13 mouse cellular contexts compared by ENCODE assay signal in the genomic region with DNA sequence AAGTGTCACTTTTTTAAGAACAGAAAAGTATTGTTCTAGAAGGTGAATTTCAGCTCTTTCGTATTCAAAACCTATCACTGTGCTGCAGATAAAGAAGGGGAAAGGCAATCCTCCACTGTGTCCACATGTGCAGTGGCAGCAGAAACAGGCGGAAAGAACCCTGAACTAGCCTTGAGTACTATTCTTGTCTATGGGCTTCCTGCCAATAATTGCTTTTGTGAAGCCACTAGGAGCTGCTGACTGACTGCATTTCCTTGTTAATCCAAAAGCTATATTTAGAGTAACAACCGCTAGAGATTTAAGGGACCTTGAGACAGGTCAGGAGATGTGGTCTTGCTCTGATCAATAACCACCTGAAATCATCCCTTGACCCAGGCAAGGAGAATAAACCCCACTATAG.
DNase-seq lines count a peak whose midpoint lies in the region; ATAC-seq and TF ChIP-seq lines count a peak whose summit lies in the region.
"Had no signal": no experiment of that assay in that cellular context is flagged by ENCODE, and none has a peak within 500 bp of the region (broad histone marks: within the 10 kb centered on the region; RNA-seq: fewer than 3 reads in every experiment).

No protein-coding gene starts in this region.

- no peaks in the 10 kb centered on the region for H3K9me3 ChIP-seq in intestine, postnatal 0 days (ENCODE audit: control insufficient read depth)
- H3K9me3 ChIP-seq in intestine, embryonic 15.5 days: no peaks in the 10 kb centered on the region
- H3K9me3 ChIP-seq: hindbrain, embryonic 12.5 days had no signal

- WGBS in intestine, postnatal 0 days: 76% methylated on average over 3 of the region's 3 CpGs
- WGBS in intestine, embryonic 15.5 days: 83% methylated on average over 3 of the region's 3 CpGs

- no peak overlapping the region for H3K4me2 ChIP-seq in intestine, postnatal 0 days (replicated peaks; ENCODE audit: low read depth)
- no peak overlapping the region for H3K4me2 ChIP-seq in intestine, embryonic 15.5 days (replicated peaks)
- H3K4me2 ChIP-seq: hindbrain, embryonic 12.5 days had no signal

- no peak overlapping the region for H3K4me3 ChIP-seq in intestine, postnatal 0 days (ENCODE audit: low read depth, low read length)
- no peak overlapping the region for H3K4me3 ChIP-seq in intestine, embryonic 15.5 days (replicated peaks)
- H3K4me3 ChIP-seq: hindbrain, embryonic 12.5 days; myocyte had no signal

- no peaks in the 10 kb centered on the region for H3K27me3 ChIP-seq in intestine, postnatal 0 days (replicated peaks; ENCODE audit: control insufficient read depth, insufficient read depth, low read length)
- H3K27me3 ChIP-seq in intestine, embryonic 15.5 days (replicated peaks): no peaks in the 10 kb centered on the region
- H3K27me3 ChIP-seq: hindbrain, embryonic 12.5 days had no signal

- no peaks in the 10 kb centered on the region for H3K4me1 ChIP-seq in intestine, postnatal 0 days (replicated peaks; ENCODE audit: control insufficient read depth, insufficient read depth, low read length)
- H3K4me1 ChIP-seq in intestine, embryonic 15.5 days (replicated peaks): no peaks in the 10 kb centered on the region
- H3K4me1 ChIP-seq: hindbrain, embryonic 12.5 days had no signal

- TF ChIP-seq CTCF in intestine, postnatal 0 days (IDR thresholded peaks at IDR 0.05; ENCODE audit: low read depth): peak; percentile 19; the same call in 1 of the 2 replicates

- H3K36me3 ChIP-seq in intestine, postnatal 0 days (ENCODE audit: control insufficient read depth, insufficient read depth): no peaks in the 10 kb centered on the region
- no peaks in the 10 kb centered on the region for H3K36me3 ChIP-seq in intestine, embryonic 15.5 days
- H3K36me3 ChIP-seq: hindbrain, embryonic 12.5 days had no signal

- DNase-seq in adrenal gland, adult 2 months: peak; percentile 35
- DNase-seq in adrenal gland, adult 18-20 months (ENCODE audit: low spot score in 2 of 2): no peak
- peak; percentile 38 for DNase-seq in ovary, adult 18-20 months (ENCODE audit: low spot score)
- DNase-seq in ovary, postnatal 10 days (ENCODE audit: low spot score): no peak
- no peak for DNase-seq in right cerebral cortex, adult 2 months (ENCODE audit: low spot score in 2 of 2)
- DNase-seq in urinary bladder, adult 2 months (ENCODE audit: low spot score): no peak
- DNase-seq: cerebellum, postnatal 25 days; kidney, adult 9 months; thymus, adult 2 months had no signal

- no peak overlapping the region for H3K27ac ChIP-seq in intestine, postnatal 0 days (ENCODE audit: low read depth, low read length)
- no peak overlapping the region for H3K27ac ChIP-seq in intestine, embryonic 15.5 days
- H3K27ac ChIP-seq: hindbrain, embryonic 12.5 days had no signal

- no peak for ATAC-seq in intestine, postnatal 0 days
- no peak for ATAC-seq in intestine, embryonic 15.5 days

- H3K9ac ChIP-seq in intestine, postnatal 0 days (ENCODE audit: low read depth, low read length): no peak overlapping the region
- no peak overlapping the region for H3K9ac ChIP-seq in intestine, embryonic 15.5 days
- H3K9ac ChIP-seq: hindbrain, embryonic 12.5 days had no signal

Comparison
In these comparisons a context has a peak if more than half of its experiments do, and no peak if none do; other contexts are left out.
1. DNase-seq: peak in adrenal gland, adult 2 months (single experiment) and ovary, adult 18-20 months (single experiment); none in adrenal gland, adult 18-20 months (0 of 2), ovary, postnatal 10 days (single experiment), right cerebral cortex, adult 2 months (0 of 2) and urinary bladder, adult 2 months (single experiment).